11 mouse cellular contexts compared by ENCODE assay signal in the genomic region with DNA sequence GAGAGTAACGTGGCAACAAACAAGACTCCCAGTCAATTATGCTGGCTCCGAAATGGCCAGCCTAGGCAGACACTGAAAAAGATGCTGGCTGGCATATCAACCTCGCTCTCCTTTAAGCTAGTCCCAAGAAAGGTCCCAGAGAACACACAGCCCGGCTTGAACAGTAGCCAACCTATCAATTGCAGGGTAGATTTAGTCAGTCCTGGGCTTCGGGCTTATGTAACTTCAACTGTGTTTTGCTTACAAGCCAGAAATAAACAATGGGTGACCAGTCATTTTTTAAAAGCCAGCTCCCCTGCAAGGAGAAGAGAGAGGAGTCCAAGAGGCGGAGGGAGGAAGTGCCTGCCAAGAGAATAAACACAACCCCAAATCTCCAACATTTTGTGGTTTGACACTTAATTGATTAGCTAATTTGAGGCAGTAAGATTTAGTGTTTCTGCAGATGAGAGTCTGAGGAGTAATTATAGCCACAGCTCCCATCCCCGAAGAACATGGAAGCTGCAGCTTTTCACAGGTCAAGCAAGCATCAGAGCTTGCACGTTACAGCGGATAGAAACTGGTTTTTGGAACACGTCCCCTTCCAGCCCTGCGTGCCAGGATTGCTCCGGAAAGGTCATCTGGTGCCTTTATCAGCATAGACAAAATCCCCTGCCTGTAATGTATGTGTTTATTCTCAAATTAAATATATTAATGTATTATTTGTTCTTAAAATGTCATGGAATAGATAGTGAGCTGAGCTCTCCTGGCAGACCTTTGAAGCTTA.
DNase-seq lines count a peak whose midpoint lies in the region; ATAC-seq lines count a peak whose summit lies in the region.
"Had no signal": no experiment of that assay in that cellular context is flagged by ENCODE, and none has a peak within 500 bp of the region (broad histone marks: within the 10 kb centered on the region; RNA-seq: fewer than 3 reads in every experiment).

No protein-coding gene starts in this region.

- DNase-seq in adrenal gland, adult 2 months: peak; percentile 28
- DNase-seq in adrenal gland, postnatal 4 days (ENCODE audit: low spot score in 2 of 2): no peak
- DNase-seq in kidney, postnatal 14 days: peak; percentile 9
- DNase-seq in kidney, postnatal 10 days: no peak
- peak; percentile 73 to 76 for DNase-seq in cerebellum, adult 18-20 months
- DNase-seq in B cell, adult 2 months: no peak
- DNase-seq in liver: no peak

- no peaks in the 10 kb centered on the region for H3K27me3 ChIP-seq in lung, embryonic 15.5 days
- H3K27me3 ChIP-seq: embryonic facial prominence, embryonic 15.5 days; limb, embryonic 15.5 days; neural tube, embryonic 13.5 days had no signal

- H3K36me3 ChIP-seq in lung, embryonic 15.5 days: no peaks in the 10 kb centered on the region
- H3K36me3 ChIP-seq: embryonic facial prominence, embryonic 15.5 days; limb, embryonic 15.5 days; neural tube, embryonic 13.5 days had no signal

- no peak overlapping the region for H3K9ac ChIP-seq in lung, embryonic 15.5 days
- H3K9ac ChIP-seq: embryonic facial prominence, embryonic 15.5 days; limb, embryonic 15.5 days; neural tube, embryonic 13.5 days had no signal

- H3K9me3 ChIP-seq in lung, embryonic 15.5 days: no peaks in the 10 kb centered on the region
- H3K9me3 ChIP-seq: embryonic facial prominence, embryonic 15.5 days; limb, embryonic 15.5 days; neural tube, embryonic 13.5 days had no signal

- peaks cover 16% of the 10 kb centered on the region for H3K4me1 ChIP-seq in lung, embryonic 15.5 days
- H3K4me1 ChIP-seq: embryonic facial prominence, embryonic 15.5 days had no signal

- WGBS in lung, embryonic 15.5 days: 33% methylated on average over 12 of the region's 12 CpGs

- peak; percentile 70; the same call in 1 of the 2 replicates for ATAC-seq in lung, embryonic 15.5 days (ENCODE audit: borderline replicate concordance, extremely low read depth, low FRiP score, low TSS enrichment)

- no peak overlapping the region for H3K4me3 ChIP-seq in lung, embryonic 15.5 days
- H3K4me3 ChIP-seq: embryonic facial prominence, embryonic 15.5 days; limb, embryonic 15.5 days; neural tube, embryonic 13.5 days had no signal

- peak overlapping the region; percentile 53 for H3K27ac ChIP-seq in lung, embryonic 15.5 days
- H3K27ac ChIP-seq: embryonic facial prominence, embryonic 15.5 days; limb, embryonic 15.5 days; neural tube, embryonic 13.5 days had no signal

- H3K4me2 ChIP-seq in lung, embryonic 15.5 days: peak overlapping the region; percentile 14
- H3K4me2 ChIP-seq: embryonic facial prominence, embryonic 15.5 days; limb, embryonic 15.5 days; neural tube, embryonic 13.5 days had no signal

Comparison
In these comparisons a context has a peak if more than half of its experiments do, and no peak if none do; other contexts are left out.
1. DNase-seq: peak in adrenal gland, adult 2 months (single experiment), kidney, postnatal 14 days (single experiment) and cerebellum, adult 18-20 months (2 of 2); none in adrenal gland, postnatal 4 days (0 of 2), kidney, postnatal 10 days (single experiment), B cell, adult 2 months (0 of 2) and liver (single experiment).